Mouse (Mus musculus) heart, embryonic 16.5 days (tissue): Measurements from ENCODE around the gene Rtp2. TPM values are rescaled to one million over a fixed set of nuclear protein-coding genes. Genes with fewer than 3 reads are reported as not detected.

ENCODE experiments used
- ATAC-seq: fragments of 200-750 bp; cut with Nextera tagmentation; replicated peaks from 2 replicates; pipeline ENCODE4 v1.8.0; 2017; ENCODE audit warnings: moderate number of reproducible peaks; ENCODE audit not compliant: insufficient read depth, low FRiP score; ENCODE audit errors: extremely low read depth
- H3K27ac ChIP-seq: fragments of 300-500 bp; sonication (generic); 2 replicates; pipeline ENCODE4 v1.5.1; 2014; ENCODE audit warnings: mild to moderate bottlenecking, low read length, control low read depth, moderate library complexity
- H3K27me3 ChIP-seq: fragments of 300-500 bp; sonication (generic); 2 replicates; pipeline ENCODE4 v1.6.1; 2014; ENCODE audit warnings: low read length, mixed read lengths; ENCODE audit not compliant: control insufficient read depth, insufficient read depth
- H3K36me3 ChIP-seq: fragments of 300-500 bp; sonication (generic); 2 replicates; pipeline ENCODE4 v1.6.1; 2014; ENCODE audit not compliant: control insufficient read depth, insufficient read depth
- H3K4me1 ChIP-seq: fragments of 300-500 bp; sonication (generic); 2 replicates; pipeline ENCODE4 v1.6.1; 2014; ENCODE audit warnings: low read length, mixed read lengths; ENCODE audit not compliant: control insufficient read depth, insufficient read depth
- H3K4me2 ChIP-seq: fragments of 300-500 bp; sonication (generic); 2 replicates; pipeline ENCODE4 v1.6.1; 2014; ENCODE audit warnings: low read depth, mild to moderate bottlenecking, control low read depth, low read length
- H3K4me3 ChIP-seq: fragments of 300-500 bp; sonication (generic); 2 replicates; pipeline ENCODE4 v1.5.1; 2014; ENCODE audit warnings: mild to moderate bottlenecking, control low read depth, low read length
- H3K9ac ChIP-seq: fragments of 300-500 bp; sonication (generic); 2 replicates; pipeline ENCODE4 v1.6.1; 2014; ENCODE audit warnings: low read length, control low read depth
- H3K9me3 ChIP-seq: fragments of 300-500 bp; sonication (generic); replicated peaks from 2 replicates; pipeline ENCODE4 v1.6.1; 2016; ENCODE audit warnings: low read length; ENCODE audit not compliant: control insufficient read depth
- WGBS: fragments of 180-500 bp; shearing (Covaris S2); extraction: QIAGEN DNeasy Blood & Tissue Kit; methylation state at CpG from one replicate; pipeline ENCODE4 v1.1.7; 2014; 5-methylcytosine and 5-hydroxymethylcytosine counted together
- polyA plus RNA-seq: library from polyadenylated mRNA; unstranded; fragments of >200 nt; fragmentation: Nextera tagmentation; extraction: Ambion mirVana; gene quantifications from 2 replicates; pipeline ENCODE4 v1.2.1, GENCODE M21; 2015

Gene Rtp2
- polyA plus RNA-seq, 1 experiment from 2014 or later: not detected

DNA sequence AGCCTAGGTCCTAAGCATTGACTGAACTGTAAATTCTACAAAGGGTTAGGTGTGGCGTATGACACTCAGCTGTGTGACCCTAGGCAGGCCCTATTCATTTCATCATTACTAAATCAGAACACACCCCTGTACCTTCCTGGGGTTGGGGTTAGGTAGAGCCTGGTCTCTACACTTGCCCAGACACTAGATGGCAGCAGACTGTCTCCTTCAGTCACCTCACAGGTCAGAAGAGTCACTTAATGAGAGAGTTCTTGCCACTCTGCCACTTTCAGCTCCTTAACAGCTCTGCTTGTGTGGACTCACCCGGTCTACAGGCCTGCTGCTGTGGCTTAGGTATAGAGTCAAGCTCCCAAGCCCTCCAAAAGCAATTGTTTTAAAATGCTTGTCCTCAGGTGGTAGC is 30.2 kb upstream of the Rtp2 start:
- WGBS: 74% methylated on average over 2 of the region's 2 CpGs

DNA sequence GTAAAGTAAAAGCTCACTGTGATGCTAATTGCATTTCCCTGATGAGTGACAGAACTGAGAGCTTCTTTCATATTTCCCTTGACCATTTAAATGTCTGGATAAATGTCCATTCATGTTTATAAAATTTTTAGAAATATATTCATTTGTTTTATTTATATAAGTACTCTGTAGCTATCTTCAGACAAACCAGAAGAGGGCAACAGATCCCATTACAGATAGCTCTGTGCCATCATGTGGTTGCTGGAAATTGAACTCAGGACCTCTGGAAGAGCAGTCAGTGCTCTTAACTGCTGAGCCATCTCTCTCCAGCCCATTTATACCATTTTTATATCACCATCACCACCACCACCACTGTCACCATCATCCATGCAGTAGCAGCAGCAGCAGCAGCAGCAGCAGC is 26.7 kb upstream of the Rtp2 start:
- no peaks in the 10 kb centered on the region for H3K9me3 ChIP-seq
- no peaks in the 10 kb centered on the region for H3K4me1 ChIP-seq
- no peak for ATAC-seq
- no peaks in the 10 kb centered on the region for H3K36me3 ChIP-seq
- no peak overlapping the region for H3K27ac ChIP-seq
- H3K9ac ChIP-seq: no peak overlapping the region
- no peaks in the 10 kb centered on the region for H3K27me3 ChIP-seq
- H3K4me3 ChIP-seq: no peak overlapping the region
- H3K4me2 ChIP-seq: no peak overlapping the region

More for the DNA sequence above, 30.2 kb upstream of the Rtp2 start:
- H3K27me3 ChIP-seq: no peaks in the 10 kb centered on the region
- H3K36me3 ChIP-seq: peaks cover 3% of the 10 kb centered on the region
- H3K4me2 ChIP-seq: no peak overlapping the region
- no peak overlapping the region for H3K4me3 ChIP-seq
- H3K9ac ChIP-seq: no peak overlapping the region
- ATAC-seq: no peak; the same call in 1 of the 2 replicates
- H3K4me1 ChIP-seq: peaks cover 6% of the 10 kb centered on the region; the same call in 1 of the 2 replicates
- H3K27ac ChIP-seq: no peak overlapping the region
- no peaks in the 10 kb centered on the region for H3K9me3 ChIP-seq

DNA sequence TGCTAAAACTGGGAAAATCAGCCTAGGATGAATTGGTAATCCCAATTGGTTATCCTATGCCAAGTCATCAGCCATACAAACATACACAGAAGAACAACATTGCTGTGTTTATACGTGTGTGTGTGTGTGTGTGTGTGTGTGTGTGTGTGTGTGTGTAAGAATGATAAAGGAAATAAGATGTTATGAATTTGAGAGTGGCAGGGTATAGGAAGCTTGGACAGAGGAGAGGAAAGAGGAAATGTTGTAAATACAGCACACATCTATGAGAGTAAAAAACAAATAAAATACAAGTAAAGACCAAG is 21.7 kb upstream of the Rtp2 start:
- no peak overlapping the region for H3K9ac ChIP-seq
- H3K27me3 ChIP-seq: no peaks in the 10 kb centered on the region
- H3K36me3 ChIP-seq: no peaks in the 10 kb centered on the region
- H3K4me2 ChIP-seq: no peak overlapping the region
- no peaks in the 10 kb centered on the region for H3K4me1 ChIP-seq
- H3K27ac ChIP-seq: no peak overlapping the region
- H3K4me3 ChIP-seq: no peak overlapping the region
- ATAC-seq: no peak
- whole genome bisulfite sequencing: 0% methylated on average over 1 of the region's 1 CpGs
- H3K9me3 ChIP-seq: no peaks in the 10 kb centered on the region

DNA sequence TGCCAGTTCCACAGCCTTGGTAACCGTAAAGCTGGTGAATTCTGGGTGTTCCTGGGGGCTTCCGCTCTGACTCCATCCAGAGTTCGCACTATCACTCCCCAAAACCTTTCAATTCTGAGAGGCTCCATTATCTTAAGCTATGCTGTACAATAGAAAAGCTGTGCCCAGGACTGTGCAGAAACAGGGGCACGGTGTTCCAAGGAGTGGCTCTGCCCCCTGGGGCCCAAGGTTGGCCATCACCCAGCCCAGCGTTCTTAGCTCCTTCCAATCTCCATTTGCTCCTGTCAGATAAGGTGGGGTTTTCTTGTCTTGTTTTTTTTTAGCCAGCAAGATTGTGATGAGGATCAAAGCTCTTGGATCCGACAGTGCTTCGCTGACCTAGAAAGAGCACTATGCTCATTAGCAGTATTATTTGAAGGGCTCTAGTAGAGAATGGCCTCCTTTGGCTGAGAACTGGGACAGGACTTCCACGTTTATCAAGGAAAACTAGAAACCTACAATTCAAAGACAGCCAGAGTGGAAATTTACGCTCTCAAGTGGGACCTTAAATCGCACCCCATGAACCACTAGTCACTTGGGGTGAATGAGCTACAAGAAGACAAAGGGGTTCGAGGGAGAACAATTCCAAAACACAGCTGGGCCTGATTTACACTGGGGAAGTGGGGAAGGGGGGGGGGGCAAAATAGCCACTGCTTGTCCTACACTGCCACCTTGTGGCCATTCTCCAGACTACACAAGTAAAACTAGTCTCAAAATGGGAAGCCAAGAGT is 21.2 kb upstream of the Rtp2 start:
- Histone ChIP-seq H3K9me3 (no peaks in the 10 kb centered on the region), H3K4me1 (no peaks in the 10 kb centered on the region), H3K4me3 (no peak overlapping the region), H3K27me3 (no peaks in the 10 kb centered on the region), H3K9ac (no peak overlapping the region), H3K27ac (no peak overlapping the region), H3K36me3 (no peaks in the 10 kb centered on the region), H3K4me2 (no peak overlapping the region)
- ATAC-seq: no peak
- 38% methylated on average over 11 of the region's 11 CpGs for WGBS

DNA sequence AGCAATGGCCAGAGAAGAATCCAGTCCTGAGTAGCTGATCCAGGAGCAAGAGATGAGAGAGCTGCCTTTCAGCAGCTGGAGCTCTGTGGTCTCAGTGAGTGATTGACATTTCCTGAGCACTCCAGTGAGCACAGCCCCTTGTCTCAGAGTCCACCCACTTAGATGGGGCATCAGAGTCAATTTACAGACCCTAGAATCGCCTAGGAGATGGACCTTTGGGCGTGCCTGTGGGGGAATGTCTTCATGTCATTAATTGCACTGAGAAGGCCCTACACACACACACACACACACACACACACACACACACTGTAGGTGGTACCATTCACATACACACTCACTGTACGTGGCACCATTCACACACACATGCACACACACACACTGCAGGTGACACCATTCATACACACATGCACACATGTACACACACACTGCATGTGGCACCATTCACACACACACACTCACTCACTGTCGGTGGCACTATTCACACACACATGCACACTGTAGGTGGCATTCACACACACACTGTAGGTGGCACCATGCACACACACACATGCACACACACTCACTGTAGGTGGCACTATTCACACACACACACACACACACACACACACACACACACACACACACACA is 20.0 kb upstream of the Rtp2 start:
- no peaks in the 10 kb centered on the region for H3K27me3 ChIP-seq
- no peak for ATAC-seq
- 69% methylated on average over 4 of the region's 4 CpGs for WGBS

DNA sequence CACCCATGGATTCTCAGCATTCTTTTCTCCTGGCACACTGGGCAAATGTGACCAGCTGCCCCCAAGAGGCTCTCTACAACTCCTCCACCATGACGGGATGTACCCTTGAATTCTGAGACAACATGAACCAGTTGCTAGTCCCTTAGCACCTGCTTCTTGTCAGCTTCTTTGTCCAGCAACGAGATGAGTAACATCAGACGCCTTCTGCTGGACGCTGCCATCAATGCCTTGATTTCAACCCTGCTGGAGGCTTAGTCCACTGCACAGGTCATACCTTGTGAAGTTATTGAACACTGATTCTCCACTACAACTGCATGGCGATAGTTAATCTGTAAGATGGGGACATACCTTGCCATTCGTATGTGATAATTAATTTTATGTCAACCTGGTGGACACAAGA is 15.5 kb upstream of the Rtp2 start:
- no peaks in the 10 kb centered on the region for H3K9me3 ChIP-seq
- H3K36me3 ChIP-seq: no peaks in the 10 kb centered on the region
- ATAC-seq: no peak
- H3K4me2 ChIP-seq: no peak overlapping the region
- H3K9ac ChIP-seq: no peak overlapping the region
- H3K4me3 ChIP-seq: no peak overlapping the region
- H3K4me1 ChIP-seq: no peaks in the 10 kb centered on the region
- no peaks in the 10 kb centered on the region for H3K27me3 ChIP-seq
- no peak overlapping the region for H3K27ac ChIP-seq
- 79% methylated on average over 6 of the region's 6 CpGs for WGBS

More for the DNA sequence above, 20.0 kb upstream of the Rtp2 start:
- Histone ChIP-seq H3K4me2 (no peak overlapping the region), H3K4me1 (no peaks in the 10 kb centered on the region), H3K36me3 (no peaks in the 10 kb centered on the region), H3K9me3 (no peaks in the 10 kb centered on the region), H3K4me3 (no peak overlapping the region), H3K27ac (no peak overlapping the region), H3K9ac (no peak overlapping the region)

DNA sequence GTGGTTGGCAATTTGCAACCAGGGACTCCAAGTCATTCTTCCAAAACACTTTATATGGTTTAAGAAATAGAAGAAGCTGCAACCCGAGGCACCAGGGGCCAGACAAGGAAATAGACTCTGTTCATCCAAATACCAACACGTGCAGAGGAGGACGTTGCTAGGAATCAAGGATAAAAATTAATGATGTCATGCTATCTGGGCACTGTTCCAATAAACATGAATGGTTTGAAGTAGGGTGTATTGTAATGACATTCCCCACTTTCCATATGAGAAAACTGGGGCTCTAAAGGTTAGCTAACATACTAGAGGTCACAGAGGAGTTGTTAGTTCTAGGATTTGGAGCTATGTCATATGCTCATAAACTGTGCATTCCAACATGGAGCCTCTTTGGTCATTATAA is 12.6 kb upstream of the Rtp2 start:
- H3K36me3 ChIP-seq: no peaks in the 10 kb centered on the region
- H3K4me1 ChIP-seq: no peaks in the 10 kb centered on the region
- no peak for ATAC-seq
- no peak overlapping the region for H3K4me2 ChIP-seq
- no peak overlapping the region for H3K27ac ChIP-seq
- H3K4me3 ChIP-seq: no peak overlapping the region
- H3K9me3 ChIP-seq: no peaks in the 10 kb centered on the region
- no peaks in the 10 kb centered on the region for H3K27me3 ChIP-seq
- 12% methylated on average over 3 of the region's 3 CpGs for WGBS
- H3K9ac ChIP-seq: no peak overlapping the region

DNA sequence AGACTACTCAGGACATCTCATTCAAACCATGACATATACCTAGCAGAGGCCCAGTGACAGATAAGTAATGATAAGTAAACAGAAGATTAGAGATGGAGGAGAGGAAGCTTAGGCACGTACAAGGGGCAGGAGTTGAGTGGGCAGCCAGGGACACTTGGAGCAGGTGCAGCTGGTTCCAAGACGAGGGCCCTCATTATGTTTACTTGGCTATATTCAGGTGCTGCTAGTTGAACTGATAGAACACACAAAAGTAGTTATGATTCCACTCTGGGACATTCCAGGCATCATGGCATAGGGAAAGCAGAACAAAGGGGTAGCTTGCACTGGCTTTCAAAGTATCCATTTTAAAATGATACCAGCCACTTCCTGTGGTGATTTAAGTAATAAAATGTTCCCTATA is 2.2 kb upstream of the Rtp2 start:
- WGBS: 52% methylated on average over 2 of the region's 2 CpGs
- no peak overlapping the region for H3K4me3 ChIP-seq
- H3K9ac ChIP-seq: no peak overlapping the region
- H3K4me2 ChIP-seq: no peak overlapping the region
- no peaks in the 10 kb centered on the region for H3K9me3 ChIP-seq
- H3K36me3 ChIP-seq: no peaks in the 10 kb centered on the region
- no peaks in the 10 kb centered on the region for H3K4me1 ChIP-seq
- H3K27ac ChIP-seq: no peak overlapping the region
- ATAC-seq: no peak
- H3K27me3 ChIP-seq: 0 out of 2 replicates have a peak, but pooled peaks cover 3% of the 10 kb centered on the region

DNA sequence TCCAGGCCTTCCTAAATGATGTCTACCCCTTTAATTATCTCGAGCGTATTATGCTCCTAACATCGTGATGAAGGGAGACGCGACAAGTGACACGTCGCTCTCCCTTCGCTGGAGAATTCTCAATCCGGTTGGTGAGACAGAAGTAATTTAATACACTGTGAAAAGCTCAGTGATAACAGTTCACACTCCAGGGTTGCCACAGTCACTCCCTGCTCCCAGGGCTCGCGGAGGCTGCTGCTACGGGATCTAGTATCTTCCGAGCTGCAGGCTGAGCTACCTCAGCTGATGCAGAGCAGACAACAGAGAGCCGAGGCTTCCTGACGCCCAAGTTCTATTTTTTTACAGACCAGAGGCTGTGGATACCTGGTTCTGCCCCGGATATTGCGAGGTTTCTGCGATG is 919 bp downstream of the Rtp2 start:
- Histone ChIP-seq H3K9ac (no peak overlapping the region), H3K9me3 (no peaks in the 10 kb centered on the region), H3K4me2 (peak overlapping the region; percentile 53), H3K4me3 (no peak overlapping the region; the same call in 1 of the 2 replicates), H3K27me3 (0 out of 2 replicates have a peak, but pooled peaks cover 3% of the 10 kb centered on the region), H3K4me1 (no peaks in the 10 kb centered on the region), H3K27ac (no peak overlapping the region), H3K36me3 (no peaks in the 10 kb centered on the region)
- no peak for ATAC-seq
- 30% methylated on average over 18 of the region's 18 CpGs for WGBS
